Mouse (Mus musculus): ENCODE measurements around the gene Dyrk1b. TPM values are rescaled to one million over a fixed set of nuclear protein-coding genes. Genes with fewer than 3 reads are reported as not detected.

The Dyrk1b gene
- polyA plus RNA-seq, 1 experiment from 2014 or later = 15.3 TPM

DNA sequence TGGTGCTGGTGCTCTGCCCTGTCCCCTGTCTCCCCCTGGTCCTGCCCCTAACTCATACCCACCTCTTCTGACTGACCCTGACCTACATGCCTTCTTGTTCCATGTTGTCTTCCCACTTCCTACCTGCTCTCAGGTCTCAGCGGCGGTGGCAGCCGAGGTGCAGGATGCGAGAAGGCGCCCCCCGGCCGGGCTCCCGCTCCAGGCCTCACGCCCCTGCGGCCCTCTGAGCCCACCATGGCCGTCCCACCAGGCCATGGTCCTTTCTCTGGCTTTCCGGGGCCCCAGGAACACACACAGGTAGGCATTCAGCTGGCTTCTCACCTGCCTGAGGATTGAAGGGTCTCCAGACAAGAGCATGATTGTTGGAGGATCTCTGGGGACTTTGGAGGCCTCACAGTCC lies 2.1 kb downstream of the Dyrk1b start:
- peaks cover 6% of the 10 kb centered on the region; the same call in 1 of the 2 replicates for H3K4me1 ChIP-seq (ENCODE audit: control insufficient read depth, insufficient read depth, low read length)
- WGBS = 96% methylated on average over 12 of the region's 12 CpGs
- H3K9ac ChIP-seq (replicated peaks; ENCODE audit: low read depth, low read length) = no peak overlapping the region
- no peak for ATAC-seq (ENCODE audit: insufficient number of reproducible peaks, insufficient read depth, low FRiP score, low read depth)
- H3K27me3 ChIP-seq (ENCODE audit: control insufficient read depth, insufficient read depth, low read length) = no peaks in the 10 kb centered on the region
- no peaks in the 10 kb centered on the region for H3K9me3 ChIP-seq (ENCODE audit: control insufficient read depth, low read depth, low read length)
- H3K27ac ChIP-seq (ENCODE audit: low read length) = no peak overlapping the region
- peaks cover 66% of the 10 kb centered on the region for H3K36me3 ChIP-seq (ENCODE audit: control insufficient read depth, insufficient read depth, low read length)
- H3K4me3 ChIP-seq (ENCODE audit: low read depth, low read length) = no peak overlapping the region
- H3K4me2 ChIP-seq (replicated peaks; ENCODE audit: low read depth, low read length) = no peak overlapping the region

DNA sequence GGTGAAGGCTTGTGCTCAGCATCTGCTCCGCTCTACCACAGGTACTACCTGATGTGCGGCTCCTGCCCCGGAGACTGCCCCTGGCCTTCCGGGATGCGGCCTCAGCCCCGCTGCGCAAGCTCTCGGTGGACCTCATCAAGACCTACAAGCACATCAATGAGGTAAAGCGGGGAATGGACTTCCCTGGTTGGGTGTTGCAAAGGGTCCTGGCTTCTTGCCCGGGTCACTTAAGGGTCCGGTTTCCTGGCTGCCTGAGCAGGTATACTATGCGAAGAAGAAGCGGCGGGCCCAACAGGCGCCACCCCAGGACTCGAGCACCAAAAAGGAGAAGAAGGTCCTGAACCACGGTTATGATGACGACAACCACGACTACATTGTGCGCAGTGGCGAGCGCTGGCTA lies 3.1 kb downstream of the Dyrk1b start:
- Histone ChIP-seq H3K4me3 (ENCODE audit: low read depth, low read length) (no peak overlapping the region), H3K27ac (ENCODE audit: low read length) (no peak overlapping the region), H3K4me2 (replicated peaks; ENCODE audit: low read depth, low read length) (no peak overlapping the region), H3K9ac (replicated peaks; ENCODE audit: low read depth, low read length) (no peak overlapping the region), H3K9me3 (ENCODE audit: control insufficient read depth, low read depth, low read length) (no peaks in the 10 kb centered on the region), H3K27me3 (ENCODE audit: control insufficient read depth, insufficient read depth, low read length) (no peaks in the 10 kb centered on the region), H3K36me3 (ENCODE audit: control insufficient read depth, insufficient read depth, low read length) (peaks cover 65% of the 10 kb centered on the region), H3K4me1 (ENCODE audit: control insufficient read depth, insufficient read depth, low read length) (peaks cover 6% of the 10 kb centered on the region; the same call in 1 of the 2 replicates)
- ATAC-seq (ENCODE audit: insufficient number of reproducible peaks, insufficient read depth, low FRiP score, low read depth) = no peak
- WGBS = 94% methylated on average over 22 of the region's 22 CpGs

DNA sequence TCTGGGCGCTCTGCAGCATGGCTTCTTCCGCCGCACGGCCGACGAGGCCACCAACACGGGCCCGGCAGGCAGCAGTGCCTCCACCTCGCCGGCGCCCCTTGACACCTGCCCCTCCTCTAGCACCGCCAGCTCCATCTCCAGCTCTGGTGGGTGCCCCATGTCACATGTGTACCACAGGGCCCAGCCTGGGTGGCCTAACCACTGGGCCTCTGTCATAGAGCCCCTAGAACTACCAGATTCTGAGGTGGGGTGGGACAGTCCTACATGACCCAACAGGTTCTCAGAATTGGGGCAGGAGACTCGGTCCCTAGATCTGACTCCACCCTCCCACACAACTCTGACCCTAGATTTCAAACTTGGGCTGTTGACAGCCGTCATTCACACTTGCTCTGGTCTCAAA lies 6.6 kb downstream of the Dyrk1b start:
- Histone ChIP-seq H3K9me3 (ENCODE audit: control insufficient read depth, low read depth, low read length) (no peaks in the 10 kb centered on the region), H3K27me3 (ENCODE audit: control insufficient read depth, insufficient read depth, low read length) (no peaks in the 10 kb centered on the region), H3K36me3 (ENCODE audit: control insufficient read depth, insufficient read depth, low read length) (peaks cover 69% of the 10 kb centered on the region), H3K4me1 (ENCODE audit: control insufficient read depth, insufficient read depth, low read length) (peaks cover 3% of the 10 kb centered on the region; the same call in 1 of the 2 replicates), H3K4me2 (replicated peaks; ENCODE audit: low read depth, low read length) (no peak overlapping the region), H3K9ac (replicated peaks; ENCODE audit: low read depth, low read length) (no peak overlapping the region), H3K27ac (ENCODE audit: low read length) (no peak overlapping the region), H3K4me3 (ENCODE audit: low read depth, low read length) (no peak overlapping the region)
- WGBS = 94% methylated on average over 14 of the region's 14 CpGs
- ATAC-seq (ENCODE audit: insufficient number of reproducible peaks, insufficient read depth, low FRiP score, low read depth) = no peak

DNA sequence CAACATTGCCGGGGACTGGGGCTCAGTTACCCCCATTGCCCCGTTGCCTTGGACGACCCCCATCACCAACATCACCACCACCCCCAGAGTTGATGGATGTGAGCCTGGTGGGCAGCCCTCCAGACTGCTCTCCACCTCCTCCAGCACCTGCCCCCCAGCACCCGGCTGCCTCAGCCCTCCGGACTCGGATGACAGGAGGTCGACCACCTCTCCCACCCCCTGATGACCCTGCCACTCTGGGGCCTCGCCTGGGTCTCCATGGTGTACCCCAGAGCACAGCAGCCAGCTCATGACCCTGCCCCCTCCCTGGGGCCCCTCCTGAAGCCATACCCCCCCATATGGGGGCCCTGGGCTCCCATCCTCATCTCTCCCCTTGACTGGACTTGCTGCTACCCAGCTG lies 7.4 kb downstream of the Dyrk1b start:
- H3K27me3 ChIP-seq (ENCODE audit: control insufficient read depth, insufficient read depth, low read length) = no peaks in the 10 kb centered on the region
- H3K9ac ChIP-seq (replicated peaks; ENCODE audit: low read depth, low read length) = no peak overlapping the region
- no peak overlapping the region for H3K27ac ChIP-seq (ENCODE audit: low read length)
- no peak overlapping the region for H3K4me2 ChIP-seq (replicated peaks; ENCODE audit: low read depth, low read length)
- H3K4me3 ChIP-seq (ENCODE audit: low read depth, low read length) = no peak overlapping the region
- whole genome bisulfite sequencing = 92% methylated on average over 8 of the region's 8 CpGs
- no peaks in the 10 kb centered on the region for H3K9me3 ChIP-seq (ENCODE audit: control insufficient read depth, low read depth, low read length)
- no peak for ATAC-seq (ENCODE audit: insufficient number of reproducible peaks, insufficient read depth, low FRiP score, low read depth)
- no peaks in the 10 kb centered on the region for H3K4me1 ChIP-seq (ENCODE audit: control insufficient read depth, insufficient read depth, low read length)
- H3K36me3 ChIP-seq (ENCODE audit: control insufficient read depth, insufficient read depth, low read length) = peaks cover 65% of the 10 kb centered on the region

DNA sequence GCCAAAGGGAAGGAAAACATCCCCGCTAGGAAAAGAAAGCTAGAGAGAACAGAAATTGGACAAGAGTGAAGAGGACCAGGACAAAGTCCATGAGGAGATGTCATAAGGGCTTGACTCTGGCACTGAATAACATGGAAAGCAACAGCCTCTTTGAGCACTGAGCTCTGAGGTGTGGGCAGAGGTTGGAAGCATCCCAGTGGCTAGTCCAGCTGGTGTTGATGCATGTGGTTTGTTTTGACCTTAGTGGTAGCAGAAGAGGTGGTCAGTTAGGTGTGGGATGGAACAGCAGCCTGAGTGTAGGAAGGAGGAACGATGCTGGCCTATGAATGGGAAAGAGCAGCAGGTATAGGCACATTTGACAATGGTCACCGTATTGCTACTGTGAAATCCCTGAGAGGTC lies 12.2 kb downstream of the Dyrk1b start:
- Histone ChIP-seq H3K4me2 (replicated peaks; ENCODE audit: low read depth, low read length) (no peak overlapping the region), H3K36me3 (ENCODE audit: control insufficient read depth, insufficient read depth, low read length) (peaks cover 31% of the 10 kb centered on the region), H3K27ac (ENCODE audit: low read length) (no peak overlapping the region), H3K9ac (replicated peaks; ENCODE audit: low read depth, low read length) (no peak overlapping the region), H3K27me3 (ENCODE audit: control insufficient read depth, insufficient read depth, low read length) (no peaks in the 10 kb centered on the region), H3K4me3 (ENCODE audit: low read depth, low read length) (no peak overlapping the region), H3K4me1 (ENCODE audit: control insufficient read depth, insufficient read depth, low read length) (no peaks in the 10 kb centered on the region), H3K9me3 (ENCODE audit: control insufficient read depth, low read depth, low read length) (no peaks in the 10 kb centered on the region)
- ATAC-seq (ENCODE audit: insufficient number of reproducible peaks, insufficient read depth, low FRiP score, low read depth) = no peak
- 93% methylated on average over 3 of the region's 3 CpGs for WGBS

DNA sequence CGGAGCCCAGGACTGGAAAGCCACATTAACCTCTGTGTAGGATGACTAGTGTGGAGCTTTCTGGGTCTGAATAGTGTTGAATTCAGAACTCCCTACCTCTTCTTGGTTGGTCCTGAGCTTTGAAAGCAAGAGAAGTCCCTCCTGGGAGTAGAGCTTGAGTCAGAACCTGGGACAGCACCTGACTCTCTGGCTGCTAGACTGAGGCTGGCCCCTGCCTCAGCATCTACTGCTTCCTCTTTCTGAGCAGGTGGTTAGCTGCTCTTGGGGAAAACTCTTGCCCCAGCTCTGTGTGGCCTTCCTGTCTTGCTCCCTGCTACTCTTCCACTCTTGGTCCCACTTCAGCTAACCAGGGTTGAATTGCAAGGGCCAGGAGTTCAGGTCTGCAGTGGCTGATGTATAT lies 12.6 kb downstream of the Dyrk1b start:
- H3K36me3 ChIP-seq (ENCODE audit: control insufficient read depth, insufficient read depth, low read length) = peaks cover 27% of the 10 kb centered on the region
- WGBS = 100% methylated on average over 1 of the region's 1 CpGs
- H3K4me2 ChIP-seq (replicated peaks; ENCODE audit: low read depth, low read length) = no peak overlapping the region
- H3K9ac ChIP-seq (replicated peaks; ENCODE audit: low read depth, low read length) = no peak overlapping the region
- H3K27me3 ChIP-seq (ENCODE audit: control insufficient read depth, insufficient read depth, low read length) = no peaks in the 10 kb centered on the region
- no peaks in the 10 kb centered on the region for H3K4me1 ChIP-seq (ENCODE audit: control insufficient read depth, insufficient read depth, low read length)
- no peak for ATAC-seq (ENCODE audit: insufficient number of reproducible peaks, insufficient read depth, low FRiP score, low read depth)
- no peak overlapping the region for H3K4me3 ChIP-seq (ENCODE audit: low read depth, low read length)
- H3K9me3 ChIP-seq (ENCODE audit: control insufficient read depth, low read depth, low read length) = no peaks in the 10 kb centered on the region
- H3K27ac ChIP-seq (ENCODE audit: low read length) = no peak overlapping the region

DNA sequence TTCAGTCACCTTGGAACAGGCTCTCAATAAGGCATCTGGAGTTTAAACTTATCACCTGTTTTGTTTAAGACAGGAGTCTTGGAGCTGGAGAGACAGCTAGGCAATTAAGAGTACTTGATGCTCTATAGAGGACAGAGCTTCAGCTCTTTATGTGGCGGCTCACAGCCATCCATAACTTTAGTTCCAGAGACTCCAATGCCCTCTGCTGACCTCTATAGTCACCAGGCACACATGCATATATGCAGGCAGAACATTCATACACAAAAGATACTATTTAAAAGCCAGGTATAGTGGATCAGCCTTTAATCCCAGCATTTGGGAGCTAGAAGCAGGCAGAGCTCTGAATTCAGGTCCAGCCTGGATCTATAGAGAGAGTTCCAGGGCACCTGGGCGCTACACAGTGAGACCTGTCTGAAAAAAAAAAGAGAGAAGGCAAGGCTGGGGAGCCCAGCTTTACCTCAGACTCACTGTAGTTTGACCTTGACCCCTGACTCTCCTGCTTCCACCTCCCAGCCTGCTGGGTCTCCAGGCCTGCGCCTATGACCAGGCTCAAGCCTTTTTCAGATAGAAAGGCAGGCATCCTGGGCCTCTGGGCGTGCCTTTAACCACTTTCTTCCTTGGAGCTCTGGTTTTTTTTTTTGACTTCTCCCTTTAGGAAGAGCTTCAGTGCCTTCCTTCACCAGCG lies 16.3 kb downstream of the Dyrk1b start:
- Histone ChIP-seq H3K27ac (ENCODE audit: low read length) (no peak overlapping the region), H3K4me1 (ENCODE audit: control insufficient read depth, insufficient read depth, low read length) (no peaks in the 10 kb centered on the region), H3K9ac (replicated peaks; ENCODE audit: low read depth, low read length) (no peak overlapping the region), H3K36me3 (ENCODE audit: control insufficient read depth, insufficient read depth, low read length) (peaks cover 13% of the 10 kb centered on the region), H3K4me2 (replicated peaks; ENCODE audit: low read depth, low read length) (no peak overlapping the region), H3K9me3 (ENCODE audit: control insufficient read depth, low read depth, low read length) (no peaks in the 10 kb centered on the region), H3K27me3 (ENCODE audit: control insufficient read depth, insufficient read depth, low read length) (no peaks in the 10 kb centered on the region), H3K4me3 (ENCODE audit: low read depth, low read length) (no peak overlapping the region)
- 80% methylated on average over 5 of the region's 5 CpGs for whole genome bisulfite sequencing
- ATAC-seq (ENCODE audit: insufficient number of reproducible peaks, insufficient read depth, low FRiP score, low read depth) = no peak

DNA sequence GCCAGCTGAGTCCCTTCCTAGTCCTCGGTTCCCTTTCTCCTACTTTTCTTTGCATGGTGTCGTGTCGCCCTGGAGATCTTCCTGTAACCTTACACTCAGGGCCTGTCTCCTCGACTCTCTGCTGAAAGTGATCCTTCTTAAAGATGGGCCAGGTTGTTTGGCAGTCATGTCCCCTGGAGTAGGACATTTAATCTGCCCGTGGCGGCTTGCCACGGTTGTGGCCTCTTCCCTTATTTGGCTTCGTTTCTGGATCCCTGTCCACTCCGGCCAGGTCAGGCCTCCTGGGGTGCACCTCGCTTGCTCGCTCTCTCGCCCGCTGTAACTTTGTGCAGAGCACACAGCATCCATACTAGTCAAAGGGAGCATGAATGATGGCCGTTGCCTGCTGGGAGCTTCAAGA lies 17.3 kb downstream of the Dyrk1b start:
- Histone ChIP-seq H3K4me3 (ENCODE audit: low read depth, low read length) (no peak overlapping the region), H3K27ac (ENCODE audit: low read length) (no peak overlapping the region), H3K36me3 (ENCODE audit: control insufficient read depth, insufficient read depth, low read length) (peaks cover 13% of the 10 kb centered on the region), H3K9me3 (ENCODE audit: control insufficient read depth, low read depth, low read length) (no peaks in the 10 kb centered on the region), H3K4me2 (replicated peaks; ENCODE audit: low read depth, low read length) (no peak overlapping the region), H3K27me3 (ENCODE audit: control insufficient read depth, insufficient read depth, low read length) (no peaks in the 10 kb centered on the region), H3K9ac (replicated peaks; ENCODE audit: low read depth, low read length) (no peak overlapping the region), H3K4me1 (ENCODE audit: control insufficient read depth, insufficient read depth, low read length) (no peaks in the 10 kb centered on the region)
- WGBS = 68% methylated on average over 14 of the region's 14 CpGs
- ATAC-seq (ENCODE audit: insufficient number of reproducible peaks, insufficient read depth, low FRiP score, low read depth) = no peak

DNA sequence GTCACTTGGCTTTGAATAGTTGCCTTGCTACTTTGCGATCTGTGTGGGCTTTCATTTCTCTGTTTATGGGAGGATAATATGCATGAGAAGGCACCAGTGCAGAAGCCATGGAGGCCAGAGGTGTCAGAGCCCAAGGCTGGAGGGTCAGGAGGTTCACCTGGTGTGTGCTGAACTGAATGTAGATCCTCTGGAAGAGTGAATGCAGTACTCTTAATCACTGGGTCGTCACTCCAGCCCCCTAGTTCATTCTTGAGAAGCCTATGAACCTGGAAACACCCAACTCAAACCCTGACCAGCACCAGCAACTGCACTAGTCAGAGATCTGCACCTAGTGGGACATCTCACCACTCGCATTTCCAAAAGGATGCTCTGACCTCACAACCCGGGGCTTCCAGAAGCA lies 19.8 kb downstream of the Dyrk1b start:
- no peaks in the 10 kb centered on the region for H3K4me1 ChIP-seq (ENCODE audit: control insufficient read depth, insufficient read depth, low read length)
- no peak for ATAC-seq (ENCODE audit: insufficient number of reproducible peaks, insufficient read depth, low FRiP score, low read depth)
- H3K27me3 ChIP-seq (ENCODE audit: control insufficient read depth, insufficient read depth, low read length) = no peaks in the 10 kb centered on the region
- no peaks in the 10 kb centered on the region for H3K9me3 ChIP-seq (ENCODE audit: control insufficient read depth, low read depth, low read length)
- peaks cover 2% of the 10 kb centered on the region for H3K36me3 ChIP-seq (ENCODE audit: control insufficient read depth, insufficient read depth, low read length)
- H3K4me3 ChIP-seq (ENCODE audit: low read depth, low read length) = no peak overlapping the region
- H3K4me2 ChIP-seq (replicated peaks; ENCODE audit: low read depth, low read length) = no peak overlapping the region
- no peak overlapping the region for H3K27ac ChIP-seq (ENCODE audit: low read length)
- 60% methylated on average over 4 of the region's 4 CpGs for WGBS
- no peak overlapping the region for H3K9ac ChIP-seq (replicated peaks; ENCODE audit: low read depth, low read length)
